Mouse (Mus musculus) MEL (cell line): ENCODE results near the gene D630003M21Rik. TPM values are rescaled to one million over a fixed set of nuclear protein-coding genes. Genes with fewer than 3 reads are reported as not detected.

ENCODE experiments used
- DNase-seq: peaks from one replicate; pipeline ENCODE4 v3.0.0; 2011; ENCODE audit warnings: low read depth, low spot score
- H3K27ac ChIP-seq: 2 replicates; pipeline ENCODE4 v1.5.1; 2012; ENCODE audit warnings: low read depth, mild to moderate bottlenecking, control low read depth, low read length, moderate library complexity; ENCODE audit not compliant: control insufficient read depth
- H3K27me3 ChIP-seq, 2 experiments: fragments of 150-350 bp in 1 of 2; sonication (generic) in 1 of 2; 2 replicates each; pipeline ENCODE4 v1.6.1; 2012; ENCODE audit warnings: low read length in 2 of 2, mild to moderate bottlenecking in 2 of 2, improper control_type of control experiment in 1 of 2, moderate library complexity in 1 of 2; ENCODE audit not compliant: insufficient read depth in 2 of 2, control insufficient read depth in 1 of 2
- H3K36me3 ChIP-seq, 2 experiments: 2 replicates each; pipeline ENCODE4 v1.6.1; 2012 to 2014; ENCODE audit warnings: low read length in 2 of 2, improper control_type of control experiment in 1 of 2, inconsistent platforms in 1 of 2, mild to moderate bottlenecking in 1 of 2; ENCODE audit not compliant: insufficient read depth in 2 of 2, control insufficient read depth in 1 of 2
- H3K4me1 ChIP-seq, 2 experiments: fragments of 150-350 bp in 1 of 2; sonication (generic) in 1 of 2; 2 replicates each; pipeline ENCODE4 v1.6.1; 2012; ENCODE audit warnings: low read length in 2 of 2, improper control_type of control experiment in 1 of 2, mild to moderate bottlenecking in 1 of 2; ENCODE audit not compliant: insufficient read depth in 2 of 2, control insufficient read depth in 1 of 2
- H3K4me3 ChIP-seq, 2 experiments: fragments of 150-350 bp in 1 of 2; sonication (generic) in 1 of 2; 2 replicates each; pipeline ENCODE4 v1.5.1; 2012; ENCODE audit warnings: low read depth in 2 of 2, low read length in 2 of 2, mild to moderate bottlenecking in 2 of 2, moderate library complexity in 2 of 2, control low read depth in 1 of 2, improper control_type of control experiment in 1 of 2; ENCODE audit not compliant: control insufficient read depth in 1 of 2, insufficient read depth in 1 of 2
- H3K79me2 ChIP-seq: 2 replicates; pipeline ENCODE4 v1.6.1; 2012; ENCODE audit warnings: mild to moderate bottlenecking, low read length, moderate library complexity; ENCODE audit not compliant: control insufficient read depth, poor library complexity, insufficient read depth
- H3K9ac ChIP-seq: 2 replicates; pipeline ENCODE4 v1.6.1; 2012; ENCODE audit warnings: low read depth, mild to moderate bottlenecking, control low read depth, low read length, moderate library complexity; ENCODE audit not compliant: control insufficient read depth, poor library complexity, severe bottlenecking
- H3K9me3 ChIP-seq: fragments of 150-350 bp; sonication (generic); replicated peaks from 2 replicates; pipeline ENCODE4 v1.6.1; 2012; ENCODE audit warnings: mild to moderate bottlenecking, low read length, improper control_type of control experiment, moderate library complexity; ENCODE audit not compliant: insufficient read depth
- CHD1 ChIP-seq: IDR thresholded peaks from 2 replicates; pipeline ENCODE4 v1.6.1; 2012; ENCODE audit warnings: low read depth, mild to moderate bottlenecking, inconsistent platforms, low read length, improper control_type of control experiment
- CHD2 ChIP-seq: IDR thresholded peaks from 2 replicates; pipeline ENCODE4 v1.6.1; 2011; ENCODE audit warnings: low read length, improper control_type of control experiment
- ETS1 ChIP-seq: IDR thresholded peaks from 2 replicates; pipeline ENCODE4 v1.6.1; 2012; ENCODE audit warnings: low read depth, mild to moderate bottlenecking, inconsistent platforms, low read length, improper control_type of control experiment, moderate library complexity
- HCFC1 ChIP-seq: IDR thresholded peaks from 2 replicates; pipeline ENCODE4 v1.6.1; 2012; ENCODE audit warnings: low read depth, mild to moderate bottlenecking, inconsistent platforms, low read length, improper control_type of control experiment, moderate library complexity
- JUND ChIP-seq: IDR thresholded peaks from 2 replicates; pipeline ENCODE4 v1.6.1; 2011; ENCODE audit warnings: low read depth, mild to moderate bottlenecking, improper control_type of control experiment, low read length
- MAZ ChIP-seq: IDR thresholded peaks from 2 replicates; pipeline ENCODE4 v1.6.1; 2012; ENCODE audit warnings: low read depth, mild to moderate bottlenecking, inconsistent platforms, low read length, improper control_type of control experiment
- MEF2A ChIP-seq: IDR thresholded peaks from 2 replicates; pipeline ENCODE4 v1.6.1; 2014; ENCODE audit warnings: low read depth, mild to moderate bottlenecking, inconsistent platforms, low read length, improper control_type of control experiment; ENCODE audit not compliant: poor library complexity, insufficient replicate concordance, severe bottlenecking; ENCODE audit errors: extremely low read depth
- MXI1 ChIP-seq: IDR thresholded peaks from 2 replicates; pipeline ENCODE4 v1.6.1; 2011; ENCODE audit warnings: mild to moderate bottlenecking, low read depth, low read length, improper control_type of control experiment
- MYB ChIP-seq: IDR thresholded peaks from 2 replicates; pipeline ENCODE4 v1.6.1; 2011; ENCODE audit warnings: mild to moderate bottlenecking, low read depth, low read length, improper control_type of control experiment
- NELFE ChIP-seq: IDR thresholded peaks from 2 replicates; pipeline ENCODE4 v1.6.1; 2011; ENCODE audit warnings: low read depth, low read length, improper control_type of control experiment
- NRF1 ChIP-seq: IDR thresholded peaks from 2 replicates; pipeline ENCODE4 v1.6.1; 2014; ENCODE audit warnings: low read depth, mild to moderate bottlenecking, inconsistent platforms, low read length, improper control_type of control experiment, moderate library complexity; ENCODE audit not compliant: poor library complexity, insufficient read depth, severe bottlenecking
- POLR2A ChIP-seq, 2 experiments: IDR thresholded peaks; 2 replicates each; pipeline ENCODE4 v1.6.1; 2011 to 2012; ENCODE audit warnings: low read length in 2 of 2, mild to moderate bottlenecking in 2 of 2, control low read depth in 1 of 2, improper control_type of control experiment in 1 of 2, low read depth in 1 of 2, moderate library complexity in 1 of 2; ENCODE audit not compliant: control insufficient read depth in 1 of 2, insufficient read depth in 1 of 2, poor library complexity in 1 of 2
- RCOR1 ChIP-seq: IDR thresholded peaks from 2 replicates; pipeline ENCODE4 v1.6.1; 2012; ENCODE audit warnings: low read depth, mild to moderate bottlenecking, inconsistent platforms, low read length, improper control_type of control experiment
- SIN3A ChIP-seq: IDR thresholded peaks from 2 replicates; pipeline ENCODE4 v1.6.1; 2012; ENCODE audit warnings: low read length, improper control_type of control experiment, inconsistent platforms
- SMC3 ChIP-seq: IDR thresholded peaks from 2 replicates; pipeline ENCODE4 v1.6.1; 2011; ENCODE audit warnings: low read depth, low read length, improper control_type of control experiment
- TBP ChIP-seq: IDR thresholded peaks from 2 replicates; pipeline ENCODE4 v1.8.0; 2011; ENCODE audit warnings: low read depth, low read length, improper control_type of control experiment
- UBTF ChIP-seq: IDR thresholded peaks from 2 replicates; pipeline ENCODE4 v1.6.1; 2012; ENCODE audit warnings: low read depth, mild to moderate bottlenecking, inconsistent platforms, low read length, improper control_type of control experiment, moderate library complexity, borderline replicate concordance; ENCODE audit not compliant: insufficient read depth
- USF1 ChIP-seq: IDR thresholded peaks from 2 replicates; pipeline ENCODE4 v1.6.1; 2014; ENCODE audit warnings: low read depth, mild to moderate bottlenecking, inconsistent platforms, low read length, improper control_type of control experiment, moderate library complexity
- USF2 ChIP-seq, 2 experiments: IDR thresholded peaks; 2 replicates each; pipeline ENCODE4 v1.6.1; 2011 to 2012; ENCODE audit warnings: improper control_type of control experiment in 2 of 2, low read length in 2 of 2, borderline replicate concordance in 1 of 2, inconsistent platforms in 1 of 2, low read depth in 1 of 2, mild to moderate bottlenecking in 1 of 2; ENCODE audit not compliant: insufficient read depth in 1 of 2
- ZC3H11A ChIP-seq: IDR thresholded peaks from 2 replicates; pipeline ENCODE4 v1.6.1; 2012; ENCODE audit warnings: low read depth, mild to moderate bottlenecking, inconsistent platforms, low read length, improper control_type of control experiment
- polyA plus RNA-seq, 2 experiments: library from polyadenylated mRNA; stranded (reverse) in 1 of 2; unstranded in 1 of 2; fragments of >175 nt in 1 of 2; fragments of >200 nt in 1 of 2; gene quantifications; 2 replicates each; pipeline versions ENCODE4 v1.2.1 to v1.2.4; 2012; ENCODE audit warnings: low replicate concordance in 2 of 2, low read depth in 1 of 2; ENCODE audit not compliant: insufficient read length in 2 of 2, insufficient read depth in 1 of 2, missing spikeins in 1 of 2
- total RNA-seq: library from RNA; depleted of rRNA; stranded (reverse); fragments of 300-350 nt; gene quantifications from 2 replicates; pipeline ENCODE4 v1.2.3, GENCODE M21; 2012

Gene D630003M21Rik
- total and polyA plus RNA-seq, 3 experiments = 0.10 TPM; not detected in 2

DNA sequence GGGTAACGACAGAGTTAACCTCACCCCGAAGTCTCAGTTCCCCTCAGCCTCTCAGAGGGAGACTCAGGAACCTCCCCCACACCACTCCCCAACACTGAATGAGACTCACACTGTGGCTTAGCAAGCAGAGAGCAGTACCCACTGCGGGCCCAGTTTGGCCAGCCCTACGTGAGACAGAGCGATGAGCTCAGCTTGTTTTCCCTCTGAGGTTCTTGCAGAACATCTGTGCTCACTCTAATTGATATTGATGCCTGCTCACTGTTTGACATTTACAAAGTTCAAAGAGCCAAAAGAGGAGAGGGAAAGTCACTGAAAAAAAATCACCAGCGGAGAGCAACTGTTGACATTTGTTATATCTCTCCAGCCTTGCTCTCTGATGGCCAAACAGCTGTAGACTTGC lies 67.3 kb downstream of the D630003M21Rik start:
- TF ChIP-seq CHD1 (no peak), HCFC1 (no peak), NELFE (no peak), UBTF (no peak), ZC3H11A (no peak), RCOR1 (no peak), SMC3 (no peak)
- Histone ChIP-seq H3K36me3 (0 out of 4 replicates have a peak, but pooled peaks cover 0 to under 1% of the 10 kb centered on the region in 2 experiments), H3K9me3 (no peaks in the 10 kb centered on the region), H3K4me1 (peaks cover 0 to 10% of the 10 kb centered on the region in 2 experiments; a peak in 2 of 4 replicates), H3K4me3 (no peak overlapping the region), H3K27me3 (no peaks in the 10 kb centered on the region), H3K27ac (no peak overlapping the region), H3K79me2 (no peaks in the 10 kb centered on the region), H3K9ac (no peak overlapping the region)
- no peak for DNase-seq

DNA sequence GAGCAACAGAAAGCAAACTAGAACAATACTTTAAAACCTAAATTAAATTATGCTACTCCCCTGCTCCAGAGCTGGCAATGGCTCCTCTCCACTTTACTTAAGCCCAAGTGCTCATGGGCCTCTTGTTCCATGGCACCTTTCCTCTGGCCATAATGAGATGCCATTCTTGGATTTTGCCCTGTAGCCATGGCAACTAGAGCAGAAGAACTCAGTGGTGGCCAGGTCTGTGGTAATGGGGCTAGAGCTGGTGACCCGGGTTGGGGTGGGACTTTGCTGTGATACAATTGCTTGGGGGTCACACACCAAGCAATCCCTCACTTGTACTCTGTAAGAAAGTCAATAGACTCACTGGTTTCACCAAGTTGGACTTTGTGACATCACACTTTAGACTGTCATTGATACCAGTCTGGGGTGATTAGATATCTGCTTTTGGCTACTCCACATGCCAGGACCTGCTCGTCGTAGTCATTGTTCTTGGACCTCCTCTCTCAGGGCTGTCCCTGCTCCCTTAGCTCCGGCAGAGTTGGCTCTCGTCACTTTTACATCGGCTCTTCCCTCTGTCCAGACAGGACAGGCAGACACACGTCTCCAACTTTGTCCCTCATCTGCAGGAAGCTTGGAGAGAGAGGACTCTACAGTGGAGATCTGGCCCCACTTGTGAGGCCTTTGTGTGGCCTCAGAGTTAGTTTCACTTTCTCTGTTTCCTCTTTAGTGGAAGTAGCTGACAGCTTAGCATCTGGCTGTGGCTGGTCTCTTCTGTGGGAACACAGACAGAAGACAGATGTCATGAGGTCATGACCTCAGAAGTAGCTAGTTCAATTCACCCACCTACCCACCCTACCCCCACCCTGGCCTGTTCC lies 69.4 kb downstream of the D630003M21Rik start:
- TF ChIP-seq USF2 (IDR thresholded peaks at IDR 0.05; ENCODE audit: borderline replicate concordance in 1 of 2, insufficient read depth in 1 of 2, low read depth in 1 of 2, low read length in 2 of 2) = no peak
- no peak for TF ChIP-seq NELFE
- no peak for TF ChIP-seq USF1
- no peak; the same call in 1 of the 2 replicates for TF ChIP-seq ETS1
- TF ChIP-seq SIN3A = 0 out of 2 replicates have a peak, but pooled peaks have one; percentile 26
- TF ChIP-seq MXI1 = peak; percentile 22; the same call in 1 of the 2 replicates
- no peak for TF ChIP-seq ZC3H11A
- TF ChIP-seq MYB = no peak
- no peak for TF ChIP-seq MAZ
- no peak for TF ChIP-seq JUND
- no peak for TF ChIP-seq TBP
- no peak for TF ChIP-seq NRF1
- no peak for TF ChIP-seq CHD1
- no peak for TF ChIP-seq POLR2A (IDR thresholded peaks at IDR 0.05; ENCODE audit: control insufficient read depth in 1 of 2, insufficient read depth in 1 of 2, low read depth in 1 of 2, low read length in 2 of 2, poor library complexity in 1 of 2)
- no peak for TF ChIP-seq MEF2A
- no peak for TF ChIP-seq CHD2
- H3K27ac ChIP-seq = no peak overlapping the region; the same call in 1 of the 2 replicates
- H3K27me3 ChIP-seq = no peaks in the 10 kb centered on the region
- no peaks in the 10 kb centered on the region for H3K36me3 ChIP-seq
- H3K4me1 ChIP-seq = 0 out of 4 replicates have a peak, but pooled peaks cover 0 to 9% of the 10 kb centered on the region in 2 experiments
- H3K9me3 ChIP-seq = no peaks in the 10 kb centered on the region
- no peaks in the 10 kb centered on the region for H3K79me2 ChIP-seq
- H3K9ac ChIP-seq = peak overlapping the region; percentile 55
- peak overlapping the region; percentile 45 to 49 for H3K4me3 ChIP-seq
- peak; percentile 40 for DNase-seq
